ENCODE assay signal across 18 mouse cellular contexts in the genomic region with DNA sequence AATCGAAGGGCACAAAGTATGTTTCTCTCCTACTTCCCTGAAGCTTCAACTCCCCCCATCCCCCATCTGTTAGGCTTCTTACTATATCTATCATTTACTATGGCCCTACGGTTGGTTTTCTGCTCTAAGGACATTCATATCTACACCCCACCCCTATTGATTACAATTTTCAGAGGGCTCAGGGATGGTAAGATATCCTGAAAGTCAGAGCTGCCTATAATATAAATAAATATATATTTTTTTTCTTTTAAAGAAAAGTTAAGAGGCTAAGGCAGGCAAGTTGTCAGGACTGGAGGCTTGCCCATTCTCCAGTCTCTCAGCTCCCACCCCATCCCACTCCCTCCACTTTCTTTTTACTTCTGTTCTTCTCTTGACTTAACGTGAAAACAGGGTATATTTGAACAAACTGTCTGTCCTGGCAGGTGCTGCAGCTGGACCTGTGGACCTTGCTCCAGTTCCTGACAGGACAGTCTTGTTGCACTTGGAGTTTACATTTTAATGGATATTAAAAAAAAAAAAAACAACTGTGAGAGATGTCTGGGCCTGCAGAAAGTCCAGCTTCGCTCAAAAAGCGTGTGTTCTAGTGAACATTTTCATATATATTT. TPM values are rescaled to one million over a fixed set of nuclear protein-coding genes. Genes with fewer than 3 reads are reported as not detected.
A peak's percentile ranks its signal among the peaks of the same experiment; 100 is the strongest.
DNase-seq lines count a peak whose midpoint lies in the region; ATAC-seq lines count a peak whose summit lies in the region.
"Had no signal": no experiment of that assay in that cellular context is flagged by ENCODE, and none has a peak within 500 bp of the region (broad histone marks: within the 10 kb centered on the region; RNA-seq: fewer than 3 reads in every experiment).

No protein-coding gene starts in this region.

- H3K4me2 ChIP-seq in hindbrain, embryonic 13.5 days, result peak overlapping the region; percentile 83
- no peak overlapping the region for H3K4me2 ChIP-seq in kidney, embryonic 14.5 days (replicated peaks; ENCODE audit: low read depth, low read length)
- H3K4me2 ChIP-seq in neural tube, embryonic 14.5 days (ENCODE audit: low read depth, low read length), result peak overlapping the region; percentile 100; the same call in 1 of the 2 replicates

- H3K27ac ChIP-seq in hindbrain, embryonic 10.5 days, result peak overlapping the region; percentile 86
- H3K27ac ChIP-seq in hindbrain, embryonic 13.5 days, result peak overlapping the region; percentile 100
- peak overlapping the region; percentile 100; the same call in 1 of the 2 replicates for H3K27ac ChIP-seq in kidney, embryonic 14.5 days (ENCODE audit: low read depth, low read length)
- H3K27ac ChIP-seq in neural tube, embryonic 14.5 days (ENCODE audit: low read depth, low read length), result peak overlapping the region; percentile 100
- H3K27ac ChIP-seq: limb, embryonic 15.5 days had no signal

- peak overlapping the region; percentile 99 for H3K9ac ChIP-seq in hindbrain, embryonic 13.5 days
- H3K9ac ChIP-seq in kidney, embryonic 14.5 days (ENCODE audit: low read depth, low read length), result peak overlapping the region; percentile 77; the same call in 1 of the 2 replicates
- H3K9ac ChIP-seq in neural tube, embryonic 14.5 days (replicated peaks; ENCODE audit: low read depth, low read length), result peak overlapping the region; percentile 100
- H3K9ac ChIP-seq: limb, embryonic 15.5 days had no signal

- H3K4me1 ChIP-seq in hindbrain, embryonic 10.5 days (replicated peaks), result peaks cover 33% of the 10 kb centered on the region
- peaks cover 78% of the 10 kb centered on the region for H3K4me1 ChIP-seq in hindbrain, embryonic 13.5 days (replicated peaks)
- peaks cover 87% of the 10 kb centered on the region for H3K4me1 ChIP-seq in kidney, embryonic 14.5 days (ENCODE audit: control insufficient read depth, insufficient read depth, low read length)
- peaks cover 84% of the 10 kb centered on the region for H3K4me1 ChIP-seq in neural tube, embryonic 14.5 days (ENCODE audit: control insufficient read depth, insufficient read depth, low read length)

- 20% methylated on average over 5 of the region's 5 CpGs for WGBS in hindbrain, embryonic 10.5 days
- 19% methylated on average over 5 of the region's 5 CpGs for WGBS in hindbrain, embryonic 13.5 days
- 36% methylated on average over 5 of the region's 5 CpGs for WGBS in kidney, embryonic 14.5 days
- 25% methylated on average over 5 of the region's 5 CpGs for WGBS in neural tube, embryonic 14.5 days

- peaks cover 100% of the 10 kb centered on the region for H3K27me3 ChIP-seq in hindbrain, embryonic 10.5 days (ENCODE audit: insufficient read depth, poor library complexity, severe bottlenecking)
- H3K27me3 ChIP-seq in hindbrain, embryonic 13.5 days, result peaks cover 63% of the 10 kb centered on the region
- H3K27me3 ChIP-seq in kidney, embryonic 14.5 days (ENCODE audit: control insufficient read depth, insufficient read depth, low read length), result no peaks in the 10 kb centered on the region
- H3K27me3 ChIP-seq in neural tube, embryonic 14.5 days (ENCODE audit: control insufficient read depth, insufficient read depth, low read length), result no peaks in the 10 kb centered on the region

- ATAC-seq in hindbrain, embryonic 13.5 days (ENCODE audit: low FRiP score), result no peak
- ATAC-seq in kidney, embryonic 14.5 days (ENCODE audit: low FRiP score, low TSS enrichment), result no peak
- no peak for ATAC-seq in neural tube, embryonic 14.5 days (ENCODE audit: low read depth)

- DNase-seq in hindbrain, embryonic 10.5 days (ENCODE audit: low spot score), result peak; percentile 20
- no peak for DNase-seq in spleen, adult 12 weeks (ENCODE audit: low spot score)
- DNase-seq in left cerebral cortex, adult 8-10 months (ENCODE audit: low spot score in 2 of 2), result no peak
- DNase-seq in right cerebral cortex, postnatal 36 days (ENCODE audit: low spot score in 2 of 2), result no peak
- DNase-seq: cerebellum, adult 11 months; layer of hippocampus, postnatal 36 days; thymus, postnatal 4 days had no signal

- H3K36me3 ChIP-seq in hindbrain, embryonic 10.5 days, result peaks cover 5% of the 10 kb centered on the region; the same call in 1 of the 2 replicates
- H3K36me3 ChIP-seq in hindbrain, embryonic 13.5 days, result peaks cover 13% of the 10 kb centered on the region
- H3K36me3 ChIP-seq in kidney, embryonic 14.5 days (ENCODE audit: control insufficient read depth, insufficient read depth, low read length), result peaks cover 33% of the 10 kb centered on the region
- peaks cover 21% of the 10 kb centered on the region for H3K36me3 ChIP-seq in neural tube, embryonic 14.5 days (ENCODE audit: control insufficient read depth, insufficient read depth, low read length)
- H3K36me3 ChIP-seq: limb, embryonic 15.5 days had no signal

- H3K9me3 ChIP-seq in hindbrain, embryonic 10.5 days, result no peaks in the 10 kb centered on the region
- H3K9me3 ChIP-seq in hindbrain, embryonic 13.5 days, result no peaks in the 10 kb centered on the region
- H3K9me3 ChIP-seq in kidney, embryonic 14.5 days (ENCODE audit: control insufficient read depth, low read length), result no peaks in the 10 kb centered on the region
- no peaks in the 10 kb centered on the region for H3K9me3 ChIP-seq in neural tube, embryonic 14.5 days (ENCODE audit: control insufficient read depth, low read length)
- H3K9me3 ChIP-seq: heart, embryonic 10.5 days; limb, embryonic 15.5 days had no signal

- peak overlapping the region; percentile 50 for H3K4me3 ChIP-seq in hindbrain, embryonic 10.5 days
- H3K4me3 ChIP-seq in hindbrain, embryonic 13.5 days, result peak overlapping the region; percentile 57; the same call in 1 of the 2 replicates
- no peak overlapping the region for H3K4me3 ChIP-seq in kidney, embryonic 14.5 days (ENCODE audit: low read length)
- peak overlapping the region; percentile 59; the same call in 1 of the 2 replicates for H3K4me3 ChIP-seq in neural tube, embryonic 14.5 days (ENCODE audit: low read depth, low read length)
- H3K4me3 ChIP-seq: erythroblast, embryonic 14.5 days; limb, embryonic 15.5 days had no signal

RNA-seq across cellular contexts. Expression of a gene that starts 3.3 kb away (rescaled TPM):
- polyA plus RNA-seq in hindbrain, embryonic 10.5 days (2016; fragmentation: Nextera tagmentation; extraction: Ambion mirVana), result 30.1 and 49.6 TPM in 2 replicates
- 38.6 and 47.2 TPM in 2 replicates for polyA plus RNA-seq in hindbrain, embryonic 13.5 days (2015; fragmentation: Nextera tagmentation; extraction: Ambion mirVana)
- polyA plus RNA-seq in kidney, embryonic 14.5 days (2014; fragmentation: Nextera tagmentation; extraction: Ambion mirVana), result 49.9 and 67.2 TPM in 2 replicates
- polyA plus RNA-seq in neural tube, embryonic 14.5 days (2014; fragmentation: Nextera tagmentation; extraction: Ambion mirVana), result 45.2 and 48.5 TPM in 2 replicates
- not detected for total RNA-seq in left cerebral cortex, adult 8-10 months (2022)
- total RNA-seq: common myeloid progenitor, adult 5-6 weeks; layer of hippocampus, postnatal 36 days; monocyte, adult 5-6 weeks had no signal
- polyA plus RNA-seq: erythroblast, embryonic 14.5 days had no signal

RNA-seq across cellular contexts. Expression of a gene that starts 18.5 kb away (rescaled TPM):
- 15.4 and 22.7 TPM in 2 replicates for polyA plus RNA-seq in hindbrain, embryonic 10.5 days (2016; fragmentation: Nextera tagmentation; extraction: Ambion mirVana)
- 0.30 and 0.74 TPM in 2 replicates for polyA plus RNA-seq in hindbrain, embryonic 13.5 days (2015; fragmentation: Nextera tagmentation; extraction: Ambion mirVana)
- polyA plus RNA-seq in kidney, embryonic 14.5 days (2014; fragmentation: Nextera tagmentation; extraction: Ambion mirVana), result 0.27 and 0.37 TPM in 2 replicates
- 0.62 and 0.96 TPM in 2 replicates for polyA plus RNA-seq in neural tube, embryonic 14.5 days (2014; fragmentation: Nextera tagmentation; extraction: Ambion mirVana)
- total RNA-seq in left cerebral cortex, adult 8-10 months (2022), result not detected
- total RNA-seq: adrenal gland, postnatal 4 days; common myeloid progenitor, adult 5-6 weeks; hematopoietic stem cell, adult 5-6 weeks; layer of hippocampus, postnatal 36 days; megakaryocyte progenitor cell, adult 5-6 weeks; monocyte, adult 5-6 weeks had no signal
- polyA plus RNA-seq: erythroblast, embryonic 14.5 days; limb, embryonic 15.5 days had no signal

RNA-seq across cellular contexts. Expression of a gene that starts 23.9 kb away (rescaled TPM):
- polyA plus RNA-seq in hindbrain, embryonic 10.5 days (2016; fragmentation: Nextera tagmentation; extraction: Ambion mirVana), result 5.3 and 9.6 TPM in 2 replicates
- polyA plus RNA-seq in hindbrain, embryonic 13.5 days (2015; fragmentation: Nextera tagmentation; extraction: Ambion mirVana), result 11.9 and 14.5 TPM in 2 replicates
- 8.2 and 8.6 TPM in 2 replicates for polyA plus RNA-seq in kidney, embryonic 14.5 days (2014; fragmentation: Nextera tagmentation; extraction: Ambion mirVana)
- 13.5 and 13.9 TPM in 2 replicates for polyA plus RNA-seq in neural tube, embryonic 14.5 days (2014; fragmentation: Nextera tagmentation; extraction: Ambion mirVana)
- total RNA-seq in left cerebral cortex, adult 8-10 months (2022), result not detected
- total RNA-seq: layer of hippocampus, postnatal 36 days had no signal
- polyA plus RNA-seq: erythroblast, embryonic 14.5 days had no signal

RNA-seq across cellular contexts. Expression of a gene that starts 29.0 kb away (rescaled TPM):
- 0.47 and 3.1 TPM in 2 replicates for polyA plus RNA-seq in hindbrain, embryonic 10.5 days (2016; fragmentation: Nextera tagmentation; extraction: Ambion mirVana)
- polyA plus RNA-seq in hindbrain, embryonic 13.5 days (2015; fragmentation: Nextera tagmentation; extraction: Ambion mirVana), result 9.5 and 11.3 TPM in 2 replicates
- polyA plus RNA-seq in kidney, embryonic 14.5 days (2014; fragmentation: Nextera tagmentation; extraction: Ambion mirVana), result 4.2 and 8.6 TPM in 2 replicates
- 3.4 and 4.1 TPM in 2 replicates for polyA plus RNA-seq in neural tube, embryonic 14.5 days (2014; fragmentation: Nextera tagmentation; extraction: Ambion mirVana)
- under 1 TPM in 1 of 4 experiments, not detected in 3; 0.11 TPM for total RNA-seq in left cerebral cortex, adult 8-10 months (2022)
- total RNA-seq: layer of hippocampus, postnatal 36 days had no signal
- polyA plus RNA-seq: erythroblast, embryonic 14.5 days had no signal

RNA-seq across cellular contexts. Expression of a gene that starts 43.9 kb away (rescaled TPM):
- polyA plus RNA-seq in hindbrain, embryonic 10.5 days (2016; fragmentation: Nextera tagmentation; extraction: Ambion mirVana), result 0.14 and 6.3 TPM in 2 replicates
- 196 and 216 TPM in 2 replicates for polyA plus RNA-seq in hindbrain, embryonic 13.5 days (2015; fragmentation: Nextera tagmentation; extraction: Ambion mirVana)
- polyA plus RNA-seq in kidney, embryonic 14.5 days (2014; fragmentation: Nextera tagmentation; extraction: Ambion mirVana), result 22.1 and 24.3 TPM in 2 replicates
- polyA plus RNA-seq in neural tube, embryonic 14.5 days (2014; fragmentation: Nextera tagmentation; extraction: Ambion mirVana), result 49.1 and 52.4 TPM in 2 replicates
- total RNA-seq in left cerebral cortex, adult 8-10 months (2022), result not detected
- total RNA-seq: common myeloid progenitor, adult 5-6 weeks; layer of hippocampus, postnatal 36 days; monocyte, adult 5-6 weeks had no signal
- polyA plus RNA-seq: erythroblast, embryonic 14.5 days had no signal
